Mouse (Mus musculus) left cerebral cortex, adult 8-10 months (tissue): Measurements from ENCODE around the gene Slit3. TPM values are rescaled to one million over a fixed set of nuclear protein-coding genes. Genes with fewer than 3 reads are reported as not detected.

Source experiments
- DNase-seq, 2 experiments: peaks; one replicate each; pipeline ENCODE4 v3.0.0; 2022; ENCODE audit warnings: low spot score in 2 of 2
- microRNA-seq, 2 experiments: library from miRNA; unstranded; fragments of <30 nt; microRNA quantifications; one replicate each; pipeline ENCODE4 v1.2.0; 2022
- total RNA-seq, 4 experiments: library from RNA; stranded (reverse); gene quantifications; 2 replicates each; pipeline ENCODE4 v1.2.4; 2022

The Slit3 gene
- total RNA-seq, 4 experiments from 2014 or later = 41.7 to 49.2 (median 48.2) TPM

GRCm38 (mm10) chr11:35738102-35738501 lies 617.1 kb downstream of the Slit3 start:
- DNase-seq = no peak

- no peak for DNase-seq
Observed at GRCm38 (mm10) chr11:35743586-35743985, 622.6 kb downstream of the Slit3 start.

- DNase-seq = no peak
Observed at GRCm38 (mm10) chr11:35744571-35744970, 623.5 kb downstream of the Slit3 start.

- no peak for DNase-seq
Observed at GRCm38 (mm10) chr11:35750578-35750977, 629.6 kb downstream of the Slit3 start.

- DNase-seq = no peak
Observed at GRCm38 (mm10) chr11:35754906-35755418, 633.9 kb downstream of the Slit3 start.

GRCm38 (mm10) chr11:35755546-35755945 lies 634.5 kb downstream of the Slit3 start:
- no peak for DNase-seq

GRCm38 (mm10) chr11:35756411-35757303 lies 635.6 kb downstream of the Slit3 start:
- DNase-seq = no peak

Small RNAs within 50 kb of the gene (microRNA-seq; reads per million reads assigned to microRNA genes)
- 127 to 137 reads per million in 2 experiments for gene Mir218-2
